Mouse (Mus musculus) liver, embryonic 14.5 days (tissue): ENCODE results near the gene Obp2a. TPM values are rescaled to one million over a fixed set of nuclear protein-coding genes. Genes with fewer than 3 reads are reported as not detected.
A peak's percentile ranks its signal among the peaks of the same experiment; 100 is the strongest.

ENCODE experiments used
- ATAC-seq: fragments of 200-750 bp; cut with Nextera tagmentation; 2 replicates; pipeline ENCODE4 v1.8.0; 2017; ENCODE audit warnings: moderate number of reproducible peaks, mild to moderate bottlenecking, moderate library complexity; ENCODE audit not compliant: insufficient read depth
- DNase-seq, 3 experiments: peaks; one replicate each; pipeline ENCODE4 v3.0.0-alpha.2; 2012 to 2013; ENCODE audit warnings: low read depth in 3 of 3, low spot score in 3 of 3
- H3K27ac ChIP-seq: fragments of 300-500 bp; sonication (generic); 2 replicates; pipeline ENCODE4 v1.5.1; 2014; ENCODE audit warnings: moderate library complexity, mild to moderate bottlenecking, control low read depth, inconsistent platforms
- H3K27me3 ChIP-seq: fragments of 300-500 bp; sonication (generic); 2 replicates; pipeline ENCODE4 v1.6.1; 2014; ENCODE audit warnings: mild to moderate bottlenecking, low read length, moderate library complexity; ENCODE audit not compliant: control insufficient read depth, insufficient read depth
- H3K36me3 ChIP-seq: fragments of 300-500 bp; sonication (generic); replicated peaks from 2 replicates; pipeline ENCODE4 v1.6.1; 2014; ENCODE audit warnings: low read depth; ENCODE audit not compliant: control insufficient read depth, insufficient read depth
- H3K4me1 ChIP-seq, 2 experiments: fragments of 200-500 bp in 1 of 2; fragments of 300-500 bp in 1 of 2; sonication (generic) in 1 of 2; replicated peaks; 2 replicates each; pipeline ENCODE4 v1.6.1; 2012 to 2014; ENCODE audit warnings: antibody characterized with exemption in 1 of 2, inconsistent platforms in 1 of 2, low read length in 1 of 2; ENCODE audit not compliant: control insufficient read depth in 2 of 2, insufficient read depth in 2 of 2
- H3K4me2 ChIP-seq: fragments of 300-500 bp; sonication (generic); 2 replicates; pipeline ENCODE4 v1.6.1; 2014; ENCODE audit warnings: low read depth, mild to moderate bottlenecking, control low read depth, moderate library complexity
- H3K4me3 ChIP-seq, 2 experiments: fragments of 200-500 bp in 1 of 2; fragments of 300-500 bp in 1 of 2; sonication (generic) in 1 of 2; 2 replicates each; pipeline ENCODE4 v1.5.1; 2012 to 2014; ENCODE audit warnings: low read depth in 2 of 2, low read length in 2 of 2, mild to moderate bottlenecking in 2 of 2, control low read depth in 1 of 2, inconsistent platforms in 1 of 2, moderate library complexity in 1 of 2; ENCODE audit not compliant: insufficient read depth in 1 of 2
- H3K9ac ChIP-seq: fragments of 300-500 bp; sonication (generic); replicated peaks from 2 replicates; pipeline ENCODE4 v1.6.1; 2014; ENCODE audit warnings: mild to moderate bottlenecking, control low read depth, moderate library complexity
- H3K9me3 ChIP-seq: fragments of 300-500 bp; sonication (generic); 2 replicates; pipeline ENCODE4 v1.6.1; 2016; ENCODE audit warnings: low read length, mixed read lengths; ENCODE audit not compliant: control insufficient read depth
- CTCF ChIP-seq: IDR thresholded peaks from 2 replicates; pipeline ENCODE4 v1.5.1; 2016; ENCODE audit warnings: antibody characterized with exemption, low read depth, control low read depth
- EP300 ChIP-seq: IDR thresholded peaks from 2 replicates; pipeline ENCODE4 v1.6.1; 2016; ENCODE audit warnings: antibody characterized with exemption, low read depth
- WGBS: fragments of 180-500 bp; shearing (Covaris S2); extraction: QIAGEN DNeasy Blood & Tissue Kit; methylation state at CpG from one replicate; pipeline ENCODE4 v1.1.7; 2014; ENCODE audit not compliant: insufficient replicate concordance; 5-methylcytosine and 5-hydroxymethylcytosine counted together
- polyA plus RNA-seq, 2 experiments: library from polyadenylated mRNA; depleted of rRNA in 1 of 2; stranded (reverse) in 1 of 2; unstranded in 1 of 2; fragments of >200 nt; fragmentation: Nextera tagmentation in 1 of 2; extraction: Ambion mirVana in 1 of 2; gene quantifications; 2 replicates each; pipeline versions ENCODE4 v1.2.1 to v1.2.3; 2012 to 2014

The Obp2a gene
- polyA plus RNA-seq, 2 experiments = not detected

- no peak within 1 kb of the TSS for H3K27ac ChIP-seq
- H3K27me3 ChIP-seq = no peaks in the 10 kb centered on the region; the same call in 1 of the 2 replicates
- DNase-seq (no peak), ATAC-seq (no peak)
- TF ChIP-seq CTCF (no peak), EP300 (no peak)
- H3K9ac ChIP-seq = no peak within 1 kb of the TSS
- H3K4me3 ChIP-seq = no peak within 1 kb of the TSS
- no peaks in the 10 kb centered on the region for H3K9me3 ChIP-seq
- no peak within 1 kb of the TSS for H3K4me2 ChIP-seq
- no peaks in the 10 kb centered on the region for H3K4me1 ChIP-seq
- no peaks in the 10 kb centered on the region for H3K36me3 ChIP-seq
Observed at GRCm38 (mm10) chr2:25657652-25658051, 42.2 kb upstream of the Obp2a start, which contains the start of gene Lcn5. Lcn5 (plus strand) TSS chr2:25657952.

GRCm38 (mm10) chr2:25660279-25660678 lies 39.6 kb upstream of the Obp2a start:
- TF ChIP-seq CTCF (no peak), EP300 (no peak)
- Histone ChIP-seq H3K27me3 (no peaks in the 10 kb centered on the region), H3K9ac (no peak overlapping the region), H3K4me2 (no peak overlapping the region), H3K36me3 (no peaks in the 10 kb centered on the region), H3K4me3 (no peak overlapping the region), H3K9me3 (no peaks in the 10 kb centered on the region), H3K4me1 (no peaks in the 10 kb centered on the region), H3K27ac (no peak overlapping the region)
- DNase-seq (no peak), ATAC-seq (no peak)
- WGBS = 77% methylated on average over 8 of the region's 8 CpGs

- no peak overlapping the region for H3K27ac ChIP-seq
- no peaks in the 10 kb centered on the region for H3K36me3 ChIP-seq
- no peak for ATAC-seq
- WGBS = 57% methylated on average over 6 of the region's 6 CpGs
- no peak overlapping the region for H3K4me2 ChIP-seq
- H3K4me1 ChIP-seq = no peaks in the 10 kb centered on the region
- H3K27me3 ChIP-seq = no peaks in the 10 kb centered on the region
- TF ChIP-seq EP300 (no peak), CTCF (no peak)
- H3K9me3 ChIP-seq = no peaks in the 10 kb centered on the region
- DNase-seq = no peak
- no peak overlapping the region for H3K9ac ChIP-seq
- H3K4me3 ChIP-seq = no peak overlapping the region
Observed at GRCm38 (mm10) chr2:25661245-25661970, 38.4 kb upstream of the Obp2a start.

- Histone ChIP-seq H3K4me1 (no peaks in the 10 kb centered on the region), H3K27me3 (no peaks in the 10 kb centered on the region), H3K36me3 (no peaks in the 10 kb centered on the region), H3K9me3 (no peaks in the 10 kb centered on the region), H3K9ac (no peak overlapping the region), H3K4me3 (no peak overlapping the region), H3K27ac (no peak overlapping the region), H3K4me2 (no peak overlapping the region)
- DNase-seq (no peak), ATAC-seq (no peak)
- TF ChIP-seq EP300 (no peak), CTCF (peak; percentile 73)
- 52% methylated on average over 1 of the region's 1 CpGs for WGBS
Observed at GRCm38 (mm10) chr2:25663511-25663910, 36.3 kb upstream of the Obp2a start.

GRCm38 (mm10) chr2:25664125-25664524 lies 35.7 kb upstream of the Obp2a start:
- no peaks in the 10 kb centered on the region for H3K36me3 ChIP-seq
- no peaks in the 10 kb centered on the region for H3K4me1 ChIP-seq
- TF ChIP-seq EP300 = no peak
- no peak for TF ChIP-seq CTCF
- ATAC-seq = no peak
- no peak for DNase-seq
- H3K9ac ChIP-seq = no peak overlapping the region
- no peaks in the 10 kb centered on the region for H3K9me3 ChIP-seq
- no peak overlapping the region for H3K4me3 ChIP-seq
- no peaks in the 10 kb centered on the region for H3K27me3 ChIP-seq
- H3K4me2 ChIP-seq = no peak overlapping the region
- H3K27ac ChIP-seq = no peak overlapping the region
- 61% methylated on average over 5 of the region's 5 CpGs for WGBS
